Mouse (Mus musculus): ENCODE measurements around the gene Ptprn2.

The Ptprn2 gene

DNA sequence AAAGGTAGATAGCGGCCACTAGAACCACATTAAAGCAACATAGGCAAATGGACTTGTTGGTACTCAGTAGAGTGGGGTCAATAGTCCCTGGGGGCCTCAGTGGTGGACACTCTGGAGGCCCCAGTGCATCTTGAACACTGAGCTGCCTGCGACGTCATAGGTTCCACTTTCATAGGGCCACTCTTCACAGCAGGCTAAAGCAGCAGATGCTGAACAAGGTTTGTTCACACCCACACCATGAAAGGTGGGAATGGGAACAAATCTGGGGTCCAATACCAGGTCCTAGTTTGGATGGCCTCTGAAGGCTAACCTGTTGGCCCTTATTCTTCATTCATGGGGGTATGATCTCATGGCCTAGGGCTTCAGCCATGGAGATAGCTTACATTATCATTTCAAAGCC, 641.6 kb downstream of the Ptprn2 start:
- peak; percentile 60 for ATAC-seq (ENCODE audit: low TSS enrichment)

- ATAC-seq (ENCODE audit: low TSS enrichment), result peak; percentile 86
Observed at GRCm38 (mm10) chr12:117127485-117127884, 642.0 kb downstream of the Ptprn2 start.

DNA sequence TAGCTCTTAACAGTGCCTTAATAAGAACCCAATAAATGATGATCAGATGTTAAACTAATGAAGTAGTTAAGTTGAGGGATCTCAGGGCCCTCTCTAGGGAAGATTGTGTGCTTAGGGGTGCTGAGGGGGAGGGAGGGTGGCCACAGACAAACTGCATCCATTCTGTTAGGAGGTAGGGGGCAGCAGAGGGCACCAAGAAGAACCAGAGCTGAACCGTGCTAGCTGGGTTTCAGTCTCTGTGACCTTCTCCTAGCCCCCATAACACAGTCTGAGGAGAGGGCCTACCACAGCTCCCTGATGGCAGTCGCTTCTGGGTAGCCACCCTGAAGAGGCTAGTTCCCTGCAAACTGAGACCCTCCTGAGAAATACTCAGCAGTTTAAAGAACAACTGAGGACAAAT, 646.6 kb downstream of the Ptprn2 start:
- no peak for ATAC-seq (ENCODE audit: low TSS enrichment)

- peak; percentile 23; the same call in 1 of the 2 replicates for ATAC-seq (ENCODE audit: low TSS enrichment)
Observed at GRCm38 (mm10) chr12:117135205-117135604, 649.7 kb downstream of the Ptprn2 start.

- peak; percentile 84 for ATAC-seq (ENCODE audit: low TSS enrichment)
Observed at GRCm38 (mm10) chr12:117136472-117137010, 651.0 kb downstream of the Ptprn2 start.

DNA sequence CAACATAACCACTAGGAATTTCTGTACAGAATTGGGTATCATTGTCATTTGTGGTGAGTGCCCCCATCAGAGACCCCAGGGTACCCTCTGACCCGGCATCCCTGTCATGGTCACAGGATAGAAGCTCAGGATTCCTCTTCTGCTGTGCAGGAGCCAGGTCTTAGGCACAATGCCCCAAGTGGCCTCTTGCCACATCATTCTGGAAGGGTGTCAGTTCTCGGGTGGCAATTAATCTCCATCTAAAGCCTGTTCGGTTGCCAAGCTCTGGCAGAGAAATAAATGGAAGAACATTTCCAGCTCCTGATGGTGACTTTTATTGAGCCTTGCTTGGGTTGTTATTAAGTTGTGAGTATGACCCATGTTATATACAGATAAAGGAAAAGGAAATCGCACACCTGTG, 655.4 kb downstream of the Ptprn2 start:
- ATAC-seq (ENCODE audit: low TSS enrichment), result no peak

- ATAC-seq (ENCODE audit: low TSS enrichment), result no peak
Observed at GRCm38 (mm10) chr12:117141394-117141793, 655.9 kb downstream of the Ptprn2 start.

GRCm38 (mm10) chr12:117149176-117149575, 663.7 kb downstream of the Ptprn2 start:
- ATAC-seq (ENCODE audit: low TSS enrichment), result no peak

DNA sequence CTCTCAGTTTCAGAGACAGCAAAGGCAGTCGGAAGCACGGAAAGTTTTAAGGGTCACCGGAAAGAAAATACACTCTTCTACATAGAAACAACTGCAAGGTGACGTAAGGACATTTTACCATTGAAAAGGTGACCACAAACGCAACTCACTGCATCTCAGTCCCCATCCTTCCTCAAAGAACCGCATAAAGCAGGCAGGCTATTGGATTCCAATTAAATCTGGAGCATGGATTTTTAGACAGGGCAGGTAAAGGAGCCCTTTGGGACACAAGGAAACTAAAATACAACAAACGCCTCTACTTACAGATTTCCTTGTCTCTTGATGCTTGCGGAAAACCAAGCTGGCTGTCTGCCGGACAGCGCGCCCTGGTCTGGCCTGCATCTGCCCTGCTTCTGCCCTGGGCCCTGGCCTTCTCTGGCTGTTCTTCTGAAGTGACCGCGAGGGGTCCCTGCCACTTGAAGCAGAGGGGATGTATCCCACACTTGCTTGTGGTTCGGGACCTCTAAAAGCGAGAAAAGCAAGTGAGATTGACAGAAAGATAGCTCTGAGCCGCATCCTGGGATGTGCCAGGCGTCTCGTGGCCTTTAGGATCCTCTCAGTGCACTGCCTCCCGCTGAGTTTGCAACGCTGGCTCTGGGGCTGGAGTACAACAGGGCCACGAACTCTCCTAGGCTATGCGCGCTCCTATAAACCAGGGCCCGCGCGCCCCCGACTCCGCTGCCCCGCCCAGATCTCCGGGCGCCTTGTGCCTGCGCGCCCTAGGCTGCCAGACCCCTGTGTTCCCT, 665.3 kb downstream of the Ptprn2 start:
- ATAC-seq (ENCODE audit: low TSS enrichment), result no peak

- no peak for ATAC-seq (ENCODE audit: low TSS enrichment)
Observed at GRCm38 (mm10) chr12:117151611-117152010, 666.1 kb downstream of the Ptprn2 start.

DNA sequence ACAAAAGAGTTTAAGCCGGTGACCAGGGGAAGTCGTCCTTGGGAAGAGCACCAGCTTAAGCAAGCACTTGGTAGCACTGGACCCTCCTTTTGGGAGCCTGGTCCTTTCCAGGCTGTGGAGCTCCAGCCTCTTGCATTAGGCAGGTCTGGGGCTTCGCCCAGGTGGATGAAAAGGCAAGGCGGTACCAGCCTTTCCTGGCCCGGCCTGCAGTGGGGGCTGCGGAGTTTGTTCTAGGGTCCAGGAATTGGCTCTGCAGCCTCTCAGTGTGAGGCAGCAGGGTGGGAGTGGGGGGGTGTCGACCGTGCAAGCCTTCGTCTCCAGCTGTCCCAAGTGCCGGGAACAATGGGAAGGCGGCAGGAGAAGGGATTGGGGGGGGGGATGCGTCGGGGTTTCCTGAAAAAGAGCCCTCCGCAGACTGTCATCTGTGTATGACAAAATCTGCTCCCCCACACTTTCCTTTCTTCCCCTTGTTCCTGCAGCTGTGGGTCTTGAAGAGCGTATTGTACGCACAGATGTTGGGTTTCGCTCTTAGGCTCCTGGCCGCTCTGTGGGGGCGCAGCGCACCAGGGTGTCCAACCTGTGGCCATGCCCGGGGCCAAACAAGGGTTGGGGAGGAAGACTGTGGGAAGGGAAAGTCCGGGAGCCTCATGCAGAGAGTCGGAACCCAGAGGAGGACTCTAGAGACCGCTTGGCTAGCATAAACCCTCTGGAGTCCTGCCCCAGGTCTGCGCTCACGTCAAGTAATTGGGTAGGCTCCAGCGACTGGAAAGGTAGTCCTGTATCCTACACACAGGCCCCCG, 667.0 kb downstream of the Ptprn2 start:
- ATAC-seq (ENCODE audit: low TSS enrichment), result no peak

GRCm38 (mm10) chr12:117153166-117153480, 667.6 kb downstream of the Ptprn2 start:
- ATAC-seq (ENCODE audit: low TSS enrichment), result no peak

- peak; percentile 35 for ATAC-seq (ENCODE audit: low TSS enrichment)
Observed at GRCm38 (mm10) chr12:117153671-117154355, 668.3 kb downstream of the Ptprn2 start.

- ATAC-seq (ENCODE audit: low TSS enrichment), result no peak
Observed at GRCm38 (mm10) chr12:117154356-117155243, 669.1 kb downstream of the Ptprn2 start.

- no peak for ATAC-seq (ENCODE audit: low TSS enrichment)
Observed at GRCm38 (mm10) chr12:117155307-117156220, 670.0 kb downstream of the Ptprn2 start.

DNA sequence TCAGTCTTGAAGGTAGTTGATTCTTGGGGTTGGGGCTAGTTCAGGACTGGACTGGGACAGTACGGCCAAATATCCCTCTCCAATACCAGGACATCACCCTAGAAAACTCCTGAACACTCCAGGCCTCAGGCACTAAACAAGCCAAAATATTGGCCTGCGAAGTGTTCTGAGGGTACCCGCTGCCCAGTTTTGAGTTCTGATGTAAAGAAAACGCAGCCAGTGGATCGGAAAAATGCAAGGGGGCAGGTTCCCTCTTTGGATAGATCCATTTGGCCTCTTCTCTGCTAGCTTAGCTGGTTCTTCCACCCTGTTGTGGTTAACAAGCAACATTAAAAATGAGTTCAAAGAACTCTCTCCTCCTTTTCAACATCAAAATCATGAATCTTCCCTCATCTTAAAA, 670.7 kb downstream of the Ptprn2 start:
- no peak for ATAC-seq (ENCODE audit: low TSS enrichment)

- ATAC-seq (ENCODE audit: low TSS enrichment), result no peak
Observed at GRCm38 (mm10) chr12:117156786-117157185, 671.3 kb downstream of the Ptprn2 start.

DNA sequence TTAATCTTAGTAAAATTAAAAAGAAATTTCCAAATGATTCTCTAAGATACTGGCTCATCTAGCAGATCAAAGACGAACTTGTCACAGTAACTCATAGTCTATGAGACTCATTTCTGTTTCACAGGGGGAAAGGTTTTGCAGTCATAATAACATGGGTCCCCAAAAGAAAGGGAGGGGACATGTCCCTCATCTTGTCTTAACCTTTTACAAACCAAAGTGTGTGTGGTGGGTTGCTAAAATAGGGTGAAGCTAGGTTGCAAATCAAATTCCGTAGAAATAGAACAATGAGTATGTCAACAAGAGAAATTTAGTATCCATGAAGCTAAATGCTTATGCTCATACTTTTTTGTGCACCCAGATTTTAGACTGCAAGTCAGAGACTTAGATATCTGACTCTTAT, 671.7 kb downstream of the Ptprn2 start:
- ATAC-seq (ENCODE audit: low TSS enrichment), result no peak

DNA sequence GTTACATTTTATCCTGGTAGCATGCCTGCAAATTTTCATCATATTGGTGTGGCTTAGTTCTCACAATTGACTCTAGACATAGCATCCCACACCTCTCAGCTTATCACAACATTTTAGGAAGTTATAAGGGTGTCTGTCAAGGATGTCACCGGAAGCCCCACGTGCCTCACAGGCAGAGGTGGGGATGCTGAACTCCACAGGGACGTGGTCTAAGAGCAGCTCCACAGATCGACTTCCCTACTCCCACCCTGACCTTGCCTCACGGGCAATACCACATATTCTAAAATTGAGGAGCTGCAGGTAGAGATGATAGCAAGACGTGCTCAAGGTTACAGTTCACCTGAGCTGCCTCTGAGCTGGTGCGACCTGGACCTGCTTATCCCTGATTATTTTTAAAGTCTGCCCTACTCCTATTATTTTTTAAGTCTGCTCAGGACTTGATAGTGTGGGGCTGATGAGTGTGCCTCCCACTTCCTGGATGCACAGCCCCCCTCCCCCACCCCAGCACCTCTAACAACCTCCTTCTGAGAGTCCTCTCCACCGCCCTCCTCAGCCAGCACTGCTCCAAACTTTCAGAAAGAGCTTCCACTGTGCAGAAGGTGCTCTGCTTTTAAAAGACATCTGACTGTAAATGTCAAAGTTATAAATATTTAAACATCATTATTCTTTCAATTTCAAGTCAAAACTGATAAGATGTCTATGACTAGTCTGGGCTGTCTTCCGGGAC, 672.3 kb downstream of the Ptprn2 start:
- ATAC-seq (ENCODE audit: low TSS enrichment), result no peak

Measured in frontal cortex, adult (tissue).